Mouse (Mus musculus) c-Kit-positive CD71-negative TER-119-negative erythroid progenitor cells, embryonic 14.5 days (primary cell): Measurements from ENCODE around the gene Tmem63a.
"Not testable (repeated sequence)": the region's sequence is repeated elsewhere in the genome, so short reads cannot be mapped to it uniquely, and the experiment has no call there.

ENCODE experiments used
- DNase-seq: peaks from one replicate; pipeline ENCODE4 v3.0.0-alpha.2; 2013; ENCODE audit warnings: low read depth

The Tmem63a gene

GRCm38 (mm10) chr1:180926286-180926685 is 15.9 kb upstream of the Tmem63a start:
- no peak for DNase-seq

GRCm38 (mm10) chr1:180929599-180929998 is 12.5 kb upstream of the Tmem63a start:
- DNase-seq: no peak

GRCm38 (mm10) chr1:180931106-180931505 is 11.0 kb upstream of the Tmem63a start:
- DNase-seq: no peak

GRCm38 (mm10) chr1:180933659-180934058 is 8.5 kb upstream of the Tmem63a start:
- no peak for DNase-seq

GRCm38 (mm10) chr1:180934467-180935419 is 7.4 kb upstream of the Tmem63a start, which contains the start of gene Lefty1:
TSS of gene Lefty1 (plus strand) at chr1:180935022.
- DNase-seq: no peak

- not testable (repeated sequence) for DNase-seq
These were observed 5.3 kb upstream of the Tmem63a start for GRCm38 (mm10) chr1:180936610-180937398.

GRCm38 (mm10) chr1:180937631-180938030 is 4.5 kb upstream of the Tmem63a start:
- DNase-seq: not testable (repeated sequence)

- not testable (repeated sequence) for DNase-seq
These were observed 3.4 kb upstream of the Tmem63a start for GRCm38 (mm10) chr1:180938781-180939180.

GRCm38 (mm10) chr1:180940776-180941460 is 1.2 kb upstream of the Tmem63a start:
- no peak for DNase-seq

GRCm38 (mm10) chr1:180941726-180942125 is 418 bp upstream of the Tmem63a start:
- DNase-seq: no peak

- DNase-seq: no peak
These were observed 994 bp downstream of the Tmem63a start for GRCm38 (mm10) chr1:180943032-180943644.

GRCm38 (mm10) chr1:180943896-180944295 is 1.8 kb downstream of the Tmem63a start:
- DNase-seq: no peak

- no peak for DNase-seq
These were observed 2.4 kb downstream of the Tmem63a start for GRCm38 (mm10) chr1:180944553-180944952.

GRCm38 (mm10) chr1:180945001-180945980 is 3.1 kb downstream of the Tmem63a start:
- no peak for DNase-seq

- no peak for DNase-seq
These were observed 4.3 kb downstream of the Tmem63a start for GRCm38 (mm10) chr1:180946448-180946847.

GRCm38 (mm10) chr1:180952085-180952746 is 10.1 kb downstream of the Tmem63a start:
- no peak for DNase-seq

GRCm38 (mm10) chr1:180952808-180953207 is 10.7 kb downstream of the Tmem63a start:
- DNase-seq: no peak

- no peak for DNase-seq
These were observed 14.3 kb downstream of the Tmem63a start for GRCm38 (mm10) chr1:180956401-180956800.

- DNase-seq: no peak
These were observed 14.8 kb downstream of the Tmem63a start for GRCm38 (mm10) chr1:180956973-180957381.

GRCm38 (mm10) chr1:180957989-180958388 is 15.8 kb downstream of the Tmem63a start:
- DNase-seq: no peak
